Mouse (Mus musculus) neural tube, embryonic 11.5 days (tissue): Measurements from ENCODE around the gene Csnk2a1. TPM values are rescaled to one million over a fixed set of nuclear protein-coding genes. Genes with fewer than 3 reads are reported as not detected.

Experiments
- ATAC-seq: fragments of 200-750 bp; cut with Nextera tagmentation; 2 replicates; pipeline ENCODE4 v1.8.0; 2017; ENCODE audit warnings: moderate number of reproducible peaks, mild to moderate bottlenecking, moderate TSS enrichment, moderate library complexity; ENCODE audit not compliant: insufficient read depth, low FRiP score, low TSS enrichment
- DNase-seq: peaks from one replicate; pipeline ENCODE4 v3.0.0-alpha.2; 2015; ENCODE audit warnings: low spot score
- H3K27ac ChIP-seq: fragments of 300-500 bp; sonication (generic); 2 replicates; pipeline ENCODE4 v1.5.1; 2014; ENCODE audit warnings: low read depth, mild to moderate bottlenecking, low read length
- H3K27me3 ChIP-seq: fragments of 300-500 bp; sonication (generic); 2 replicates; pipeline ENCODE4 v1.6.1; 2014; ENCODE audit warnings: mild to moderate bottlenecking, low read length, mixed read lengths; ENCODE audit not compliant: control insufficient read depth, insufficient read depth
- H3K36me3 ChIP-seq: fragments of 300-500 bp; sonication (generic); 2 replicates; pipeline ENCODE4 v1.6.1; 2014; ENCODE audit warnings: mild to moderate bottlenecking, low read length, moderate library complexity, mixed read lengths; ENCODE audit not compliant: control insufficient read depth, insufficient read depth
- H3K4me1 ChIP-seq: fragments of 300-500 bp; sonication (generic); 2 replicates; pipeline ENCODE4 v1.6.1; 2014; ENCODE audit warnings: low read length, mixed read lengths; ENCODE audit not compliant: control insufficient read depth, insufficient read depth
- H3K4me2 ChIP-seq: fragments of 300-500 bp; sonication (generic); 2 replicates; pipeline ENCODE4 v1.6.1; 2014; ENCODE audit warnings: low read depth, mild to moderate bottlenecking, moderate library complexity
- H3K4me3 ChIP-seq: fragments of 300-500 bp; sonication (generic); 2 replicates; pipeline ENCODE4 v1.5.1; 2014; ENCODE audit warnings: low read depth, low read length
- H3K9ac ChIP-seq: fragments of 300-500 bp; sonication (generic); 2 replicates; pipeline ENCODE4 v1.6.1; 2014; ENCODE audit warnings: mild to moderate bottlenecking, low read length
- H3K9me3 ChIP-seq: fragments of 300-500 bp; sonication (generic); 2 replicates; pipeline ENCODE4 v1.6.1; 2016; ENCODE audit warnings: low read length; ENCODE audit not compliant: control insufficient read depth
- WGBS: fragments of 180-500 bp; shearing (Covaris S2); extraction: QIAGEN DNeasy Blood & Tissue Kit; methylation state at CpG from one replicate; pipeline ENCODE4 v1.1.7; 2014; 5-methylcytosine and 5-hydroxymethylcytosine counted together
- polyA plus RNA-seq: library from polyadenylated mRNA; unstranded; fragments of >200 nt; fragmentation: Nextera tagmentation; extraction: Ambion mirVana; gene quantifications from 2 replicates; pipeline ENCODE4 v1.2.1, GENCODE M21; 2014

The Csnk2a1 gene
- polyA plus RNA-seq, 1 experiment from 2014 or later, result 62.8 TPM

GRCm38 (mm10) chr2:152216975-152217374 is 9.7 kb upstream of the Csnk2a1 start:
- H3K4me2 ChIP-seq, result no peak overlapping the region
- DNase-seq (no peak), ATAC-seq (no peak)
- no peaks in the 10 kb centered on the region for H3K36me3 ChIP-seq
- no peaks in the 10 kb centered on the region for H3K9me3 ChIP-seq
- H3K4me1 ChIP-seq, result no peaks in the 10 kb centered on the region
- 89% methylated on average over 1 of the region's 1 CpGs for WGBS
- H3K27me3 ChIP-seq, result no peaks in the 10 kb centered on the region
- no peak overlapping the region for H3K27ac ChIP-seq
- H3K4me3 ChIP-seq, result no peak overlapping the region
- H3K9ac ChIP-seq, result no peak overlapping the region

GRCm38 (mm10) chr2:152223521-152224300 is 2.9 kb upstream of the Csnk2a1 start:
- Histone ChIP-seq H3K9me3 (no peaks in the 10 kb centered on the region), H3K4me3 (no peak overlapping the region), H3K9ac (no peak overlapping the region), H3K4me1 (peaks cover 5% of the 10 kb centered on the region; the same call in 1 of the 2 replicates), H3K4me2 (no peak overlapping the region), H3K36me3 (no peaks in the 10 kb centered on the region), H3K27ac (no peak overlapping the region), H3K27me3 (no peaks in the 10 kb centered on the region)
- ATAC-seq (no peak), DNase-seq (no peak)
- WGBS, result 73% methylated on average over 8 of the region's 8 CpGs

DNA sequence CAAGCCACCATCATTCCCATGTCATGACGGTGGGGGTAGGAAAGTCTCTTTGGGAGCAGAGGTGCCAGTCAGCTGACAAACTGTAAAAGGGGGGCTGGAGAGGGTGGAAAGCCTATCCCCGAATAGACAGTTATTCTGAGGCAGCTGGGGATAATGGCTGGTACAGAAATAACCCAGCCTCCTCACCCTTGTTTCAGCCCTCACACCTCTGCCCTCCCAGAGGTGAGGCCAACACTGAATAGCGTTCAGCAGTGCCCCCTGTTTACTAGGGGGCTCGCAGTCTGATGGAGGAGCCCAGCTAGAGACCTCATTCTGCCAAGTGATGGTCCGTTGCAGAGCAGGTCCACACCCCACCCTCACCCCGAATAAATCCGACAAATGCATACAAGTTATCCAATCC is 1.1 kb upstream of the Csnk2a1 start:
- Histone ChIP-seq H3K27me3 (no peaks in the 10 kb centered on the region), H3K4me2 (no peak overlapping the region), H3K9me3 (no peaks in the 10 kb centered on the region), H3K9ac (no peak overlapping the region), H3K4me3 (no peak overlapping the region), H3K27ac (0 out of 2 replicates have a peak overlapping the region, but pooled peaks have one; percentile 8), H3K4me1 (peaks cover 5% of the 10 kb centered on the region; the same call in 1 of the 2 replicates), H3K36me3 (no peaks in the 10 kb centered on the region)
- WGBS, result 80% methylated on average over 7 of the region's 7 CpGs
- no peak for DNase-seq
- ATAC-seq, result no peak

GRCm38 (mm10) chr2:152227051-152227481 is 427 bp downstream of the Csnk2a1 start:
- Histone ChIP-seq H3K27me3 (no peaks in the 10 kb centered on the region), H3K4me3 (peak overlapping the region; percentile 93), H3K9ac (peak overlapping the region; percentile 89), H3K27ac (peak overlapping the region; percentile 92), H3K36me3 (no peaks in the 10 kb centered on the region), H3K9me3 (no peaks in the 10 kb centered on the region), H3K4me2 (peak overlapping the region; percentile 58), H3K4me1 (peaks cover 5% of the 10 kb centered on the region; the same call in 1 of the 2 replicates)
- under 1% methylated on average over 38 of the region's 38 CpGs for WGBS
- DNase-seq (peak; percentile 78), ATAC-seq (peak; percentile 78)

GRCm38 (mm10) chr2:152230046-152230445 is 3.4 kb downstream of the Csnk2a1 start:
- Histone ChIP-seq H3K4me1 (peaks cover 5% of the 10 kb centered on the region; the same call in 1 of the 2 replicates), H3K9me3 (no peaks in the 10 kb centered on the region), H3K4me2 (no peak overlapping the region), H3K4me3 (no peak overlapping the region), H3K27ac (no peak overlapping the region), H3K27me3 (no peaks in the 10 kb centered on the region), H3K36me3 (no peaks in the 10 kb centered on the region), H3K9ac (no peak overlapping the region)
- ATAC-seq (no peak), DNase-seq (no peak)

GRCm38 (mm10) chr2:152237926-152238325 is 11.3 kb downstream of the Csnk2a1 start:
- H3K27me3 ChIP-seq, result no peaks in the 10 kb centered on the region
- H3K4me3 ChIP-seq, result no peak overlapping the region
- DNase-seq (no peak), ATAC-seq (no peak)
- H3K36me3 ChIP-seq, result peaks cover 5% of the 10 kb centered on the region; the same call in 1 of the 2 replicates
- H3K4me1 ChIP-seq, result no peaks in the 10 kb centered on the region
- no peak overlapping the region for H3K27ac ChIP-seq
- WGBS, result 85% methylated on average over 1 of the region's 1 CpGs
- H3K9ac ChIP-seq, result no peak overlapping the region
- no peaks in the 10 kb centered on the region for H3K9me3 ChIP-seq
- no peak overlapping the region for H3K4me2 ChIP-seq

GRCm38 (mm10) chr2:152240580-152240979 is 13.9 kb downstream of the Csnk2a1 start:
- DNase-seq (no peak), ATAC-seq (no peak)
- Histone ChIP-seq H3K27me3 (no peaks in the 10 kb centered on the region), H3K27ac (no peak overlapping the region), H3K9ac (no peak overlapping the region), H3K36me3 (peaks cover 5% of the 10 kb centered on the region; the same call in 1 of the 2 replicates), H3K4me1 (no peaks in the 10 kb centered on the region), H3K4me2 (no peak overlapping the region), H3K9me3 (no peaks in the 10 kb centered on the region), H3K4me3 (no peak overlapping the region)
- 64% methylated on average over 2 of the region's 2 CpGs for WGBS

- Histone ChIP-seq H3K4me2 (no peak overlapping the region), H3K9ac (no peak overlapping the region), H3K36me3 (peaks cover 4% of the 10 kb centered on the region), H3K4me1 (no peaks in the 10 kb centered on the region), H3K27ac (no peak overlapping the region), H3K9me3 (no peaks in the 10 kb centered on the region), H3K4me3 (no peak overlapping the region), H3K27me3 (no peaks in the 10 kb centered on the region)
- ATAC-seq (no peak), DNase-seq (no peak)
- 90% methylated on average over 1 of the region's 1 CpGs for WGBS
Observed at GRCm38 (mm10) chr2:152247213-152247612, 20.6 kb downstream of the Csnk2a1 start.

- H3K4me1 ChIP-seq, result no peaks in the 10 kb centered on the region
- ATAC-seq (no peak), DNase-seq (no peak)
- peaks cover 11% of the 10 kb centered on the region for H3K36me3 ChIP-seq
- no peaks in the 10 kb centered on the region for H3K27me3 ChIP-seq
- no peak overlapping the region for H3K9ac ChIP-seq
- no peak overlapping the region for H3K4me2 ChIP-seq
- no peaks in the 10 kb centered on the region for H3K9me3 ChIP-seq
- WGBS, result 76% methylated on average over 2 of the region's 4 CpGs
- no peak overlapping the region for H3K4me3 ChIP-seq
- no peak overlapping the region for H3K27ac ChIP-seq
Observed at GRCm38 (mm10) chr2:152250511-152250910, 23.9 kb downstream of the Csnk2a1 start.
